ENCODE assay signal across 31 mouse cellular contexts in genomic region chr9:44855153-44855552, GRCm38 (mm10). TPM values are rescaled to one million over a fixed set of nuclear protein-coding genes. Genes with fewer than 3 reads are reported as not detected.
DNase-seq lines count a peak whose midpoint lies in the region; ATAC-seq and TF ChIP-seq lines count a peak whose summit lies in the region.
"Had no signal": no experiment of that assay in that cellular context is flagged by ENCODE, and none has a peak within 500 bp of the region (broad histone marks: within the 10 kb centered on the region; RNA-seq: fewer than 3 reads in every experiment).

No protein-coding gene starts in this region.

- H3K27ac ChIP-seq in forebrain, embryonic 16.5 days (ENCODE audit: low read length): no peak overlapping the region
- no peak overlapping the region for H3K27ac ChIP-seq in forebrain, embryonic 11.5 days (ENCODE audit: low read depth, low read length)
- H3K27ac ChIP-seq in lung, postnatal 0 days (ENCODE audit: low read length): no peak overlapping the region
- H3K27ac ChIP-seq in limb, embryonic 10.5 days: no peak overlapping the region
- H3K27ac ChIP-seq: embryonic facial prominence, embryonic 13.5 days; forebrain, embryonic 12.5 days; gastrocnemius, adult 2 months; hindbrain, embryonic 13.5 days; kidney, postnatal 0 days; limb, embryonic 15.5 days; liver, embryonic 13.5 days; neural tube, embryonic 15.5 days had no signal

- DNase-seq in cerebellum, adult 9-10 months: peak; percentile 52
- DNase-seq in cerebellum, postnatal 14 days: no peak
- DNase-seq in forebrain, embryonic 11.5 days (ENCODE audit: low spot score): no peak
- DNase-seq in lung, postnatal 0 days (ENCODE audit: low spot score): peak; percentile 61
- no peak for DNase-seq in lung, postnatal 4 days
- DNase-seq in limb, embryonic 10.5 days (ENCODE audit: low spot score): no peak
- DNase-seq: adrenal gland, postnatal 10 days; embryo, embryonic 11 days; gastrocnemius, adult 2 months; gastrocnemius, postnatal 36 days; heart, adult 18-20 months; heart, postnatal 4 days; kidney, adult 8-10 months; kidney, postnatal 4 days; layer of hippocampus, postnatal 36 days; left cerebral cortex, postnatal 4 days; liver, embryonic 13.5 days; midbrain, embryonic 14.5 days; retina, postnatal 1 day; right cerebral cortex, postnatal 14 days; thymus, postnatal 4 days had no signal

- H3K4me3 ChIP-seq in forebrain, embryonic 16.5 days (replicated peaks; ENCODE audit: low read length): no peak overlapping the region
- no peak overlapping the region for H3K4me3 ChIP-seq in forebrain, embryonic 11.5 days (ENCODE audit: low read depth, low read length)
- no peak overlapping the region for H3K4me3 ChIP-seq in lung, postnatal 0 days (ENCODE audit: low read depth, low read length)
- H3K4me3 ChIP-seq in limb, embryonic 10.5 days: no peak overlapping the region
- H3K4me3 ChIP-seq: embryonic facial prominence, embryonic 13.5 days; forebrain, embryonic 12.5 days; gastrocnemius, adult 2 months; heart, embryonic 12.5 days; hindbrain, embryonic 13.5 days; limb, embryonic 15.5 days; liver, embryonic 13.5 days; neural tube, embryonic 15.5 days had no signal

- H3K27me3 ChIP-seq in forebrain, embryonic 16.5 days (replicated peaks; ENCODE audit: control insufficient read depth, insufficient read depth, low read length): no peaks in the 10 kb centered on the region
- H3K27me3 ChIP-seq in forebrain, embryonic 11.5 days (ENCODE audit: control insufficient read depth, insufficient read depth, low read length): no peaks in the 10 kb centered on the region
- no peaks in the 10 kb centered on the region for H3K27me3 ChIP-seq in lung, postnatal 0 days (replicated peaks; ENCODE audit: insufficient read depth, low read length)
- H3K27me3 ChIP-seq in limb, embryonic 10.5 days (ENCODE audit: low read depth, poor library complexity, severe bottlenecking): no peaks in the 10 kb centered on the region
- H3K27me3 ChIP-seq: embryonic facial prominence, embryonic 13.5 days; forebrain, embryonic 12.5 days; heart, embryonic 12.5 days; hindbrain, embryonic 13.5 days; limb, embryonic 15.5 days; liver, embryonic 13.5 days; neural tube, embryonic 15.5 days had no signal

- no peak for TF ChIP-seq EP300 in lung, postnatal 0 days (IDR thresholded peaks at IDR 0.05)

- WGBS in forebrain, embryonic 16.5 days: 56% methylated on average over 6 of the region's 6 CpGs
- 89% methylated on average over 6 of the region's 6 CpGs for WGBS in forebrain, embryonic 11.5 days
- WGBS in lung, postnatal 0 days: 65% methylated on average over 6 of the region's 6 CpGs
- 91% methylated on average over 6 of the region's 6 CpGs for WGBS in limb, embryonic 10.5 days

- no peak overlapping the region for H3K4me2 ChIP-seq in forebrain, embryonic 16.5 days (ENCODE audit: low read length)
- H3K4me2 ChIP-seq in forebrain, embryonic 11.5 days (ENCODE audit: low read depth, low read length, severe bottlenecking): no peak overlapping the region
- no peak overlapping the region for H3K4me2 ChIP-seq in lung, postnatal 0 days (replicated peaks; ENCODE audit: low read depth, low read length)
- H3K4me2 ChIP-seq: embryonic facial prominence, embryonic 13.5 days; forebrain, embryonic 12.5 days; heart, embryonic 12.5 days; hindbrain, embryonic 13.5 days; limb, embryonic 15.5 days; liver, embryonic 13.5 days; neural tube, embryonic 15.5 days had no signal

- peak; percentile 40; the same call in 1 of the 2 replicates for ATAC-seq in forebrain, embryonic 16.5 days
- ATAC-seq in forebrain, embryonic 11.5 days (replicated peaks; ENCODE audit: low FRiP score): no peak
- peak; percentile 61 for ATAC-seq in lung, postnatal 0 days
- ATAC-seq: intestine, embryonic 16.5 days had no signal

- peaks cover 18% of the 10 kb centered on the region for H3K4me1 ChIP-seq in forebrain, embryonic 16.5 days (replicated peaks; ENCODE audit: control insufficient read depth, insufficient read depth, low read length)
- H3K4me1 ChIP-seq in forebrain, embryonic 11.5 days (replicated peaks; ENCODE audit: control insufficient read depth, insufficient read depth, low read length): no peaks in the 10 kb centered on the region
- H3K4me1 ChIP-seq in lung, postnatal 0 days (ENCODE audit: insufficient read depth, low read depth, low read length): no peaks in the 10 kb centered on the region
- no peaks in the 10 kb centered on the region for H3K4me1 ChIP-seq in limb, embryonic 10.5 days
- H3K4me1 ChIP-seq: liver, embryonic 13.5 days; neural tube, embryonic 15.5 days had no signal

- no peaks in the 10 kb centered on the region for H3K9me3 ChIP-seq in forebrain, embryonic 16.5 days (ENCODE audit: control insufficient read depth, low read length)
- H3K9me3 ChIP-seq in forebrain, embryonic 11.5 days (ENCODE audit: control insufficient read depth, low read length): no peaks in the 10 kb centered on the region
- no peaks in the 10 kb centered on the region for H3K9me3 ChIP-seq in lung, postnatal 0 days (ENCODE audit: low read length)
- H3K9me3 ChIP-seq in limb, embryonic 10.5 days (replicated peaks): no peaks in the 10 kb centered on the region
- H3K9me3 ChIP-seq: embryonic facial prominence, embryonic 13.5 days; forebrain, embryonic 12.5 days; G1E; heart, embryonic 12.5 days; hindbrain, embryonic 13.5 days; limb, embryonic 15.5 days; liver, embryonic 13.5 days; neural tube, embryonic 15.5 days had no signal

- no peak overlapping the region for H3K9ac ChIP-seq in forebrain, embryonic 16.5 days (replicated peaks; ENCODE audit: low read depth, low read length)
- H3K9ac ChIP-seq in forebrain, embryonic 11.5 days (ENCODE audit: low read length): no peak overlapping the region
- H3K9ac ChIP-seq in lung, postnatal 0 days (replicated peaks; ENCODE audit: low read depth): no peak overlapping the region
- H3K9ac ChIP-seq: embryonic facial prominence, embryonic 13.5 days; forebrain, embryonic 12.5 days; heart, embryonic 12.5 days; hindbrain, embryonic 13.5 days; limb, embryonic 15.5 days; liver, embryonic 13.5 days; neural tube, embryonic 15.5 days had no signal

- no peak for TF ChIP-seq CTCF in lung, postnatal 0 days (IDR thresholded peaks at IDR 0.05)

- H3K36me3 ChIP-seq in forebrain, embryonic 16.5 days (ENCODE audit: control insufficient read depth, insufficient read depth): no peaks in the 10 kb centered on the region
- no peaks in the 10 kb centered on the region for H3K36me3 ChIP-seq in forebrain, embryonic 11.5 days (ENCODE audit: control insufficient read depth, insufficient read depth, low read length)
- no peaks in the 10 kb centered on the region for H3K36me3 ChIP-seq in lung, postnatal 0 days (ENCODE audit: insufficient read depth, low read length)
- H3K36me3 ChIP-seq in limb, embryonic 10.5 days: peaks cover 54% of the 10 kb centered on the region
- H3K36me3 ChIP-seq: hindbrain, embryonic 13.5 days; neural tube, embryonic 15.5 days had no signal

RNA-seq across cellular contexts. Expression of gene Kmt2a, which starts 25.9 kb away (rescaled TPM):
- polyA plus RNA-seq in forebrain, embryonic 16.5 days (2015; fragmentation: Nextera tagmentation; extraction: Ambion mirVana): 22.2 and 24.3 TPM in 2 replicates
- polyA plus RNA-seq in forebrain, embryonic 11.5 days (2014; fragmentation: Nextera tagmentation; extraction: Ambion mirVana): 18.2 and 23.2 TPM in 2 replicates
- 6.9 and 8.1 TPM in 2 replicates for polyA plus RNA-seq in lung, postnatal 0 days (2015; fragmentation: Nextera tagmentation; extraction: Ambion mirVana)
- polyA plus RNA-seq in limb, embryonic 10.5 days (2016; fragmentation: Nextera tagmentation; extraction: Ambion mirVana): 13.7 and 14.1 TPM in 2 replicates

RNA-seq across cellular contexts. Expression of gene Ttc36, which starts 52.3 kb away (rescaled TPM):
- 0.41 TPM in 1 of 2 replicates, not detected in the other for polyA plus RNA-seq in forebrain, embryonic 16.5 days (2015; fragmentation: Nextera tagmentation; extraction: Ambion mirVana)
- polyA plus RNA-seq in forebrain, embryonic 11.5 days (2014; fragmentation: Nextera tagmentation; extraction: Ambion mirVana): not detected in 2 replicates
- polyA plus RNA-seq in lung, postnatal 0 days (2015; fragmentation: Nextera tagmentation; extraction: Ambion mirVana): 12.9 and 15.1 TPM in 2 replicates
- polyA plus RNA-seq in limb, embryonic 10.5 days (2016; fragmentation: Nextera tagmentation; extraction: Ambion mirVana): not detected in 2 replicates
- polyA plus RNA-seq: embryonic facial prominence, embryonic 13.5 days; heart, embryonic 12.5 days had no signal

RNA-seq across cellular contexts. Expression of gene Tmem25, which starts 56.0 kb away (rescaled TPM):
- 7.0 and 10.3 TPM in 2 replicates for polyA plus RNA-seq in forebrain, embryonic 16.5 days (2015; fragmentation: Nextera tagmentation; extraction: Ambion mirVana)
- polyA plus RNA-seq in forebrain, embryonic 11.5 days (2014; fragmentation: Nextera tagmentation; extraction: Ambion mirVana): 2.4 and 3.6 TPM in 2 replicates
- 0.91 and 1.0 TPM in 2 replicates for polyA plus RNA-seq in lung, postnatal 0 days (2015; fragmentation: Nextera tagmentation; extraction: Ambion mirVana)
- polyA plus RNA-seq in limb, embryonic 10.5 days (2016; fragmentation: Nextera tagmentation; extraction: Ambion mirVana): 1.3 and 1.9 TPM in 2 replicates

Comparison
In these comparisons a context has a peak if more than half of its experiments do, and no peak if none do; other contexts are left out.
1. DNase-seq: peak in cerebellum, adult 9-10 months (single experiment) and lung, postnatal 0 days (single experiment); none in cerebellum, postnatal 14 days (0 of 2), forebrain, embryonic 11.5 days (single experiment), lung, postnatal 4 days (0 of 2) and limb, embryonic 10.5 days (single experiment).